Mouse (Mus musculus): Measurements from ENCODE around the gene Gm45337.

GRCm38 (mm10) chr7:142096701-142097100, 47.7 kb downstream of the Gm45337 start:
- no peak for TF ChIP-seq CTCF (IDR thresholded peaks at IDR 0.05)
- no peak for TF ChIP-seq EP300 (IDR thresholded peaks at IDR 0.05)
